Mouse (Mus musculus) liver, postnatal 0 days (tissue): ENCODE results near the gene Pum2. TPM values are rescaled to one million over a fixed set of nuclear protein-coding genes. Genes with fewer than 3 reads are reported as not detected.

Experiments
- ATAC-seq: fragments of 200-750 bp; cut with Nextera tagmentation; 2 replicates; pipeline ENCODE4 v1.8.0; 2017; ENCODE audit warnings: mild to moderate bottlenecking, moderate library complexity
- DNase-seq: peaks from one replicate; pipeline ENCODE4 v3.0.0-alpha.2; 2016
- H3K27ac ChIP-seq: fragments of 300-500 bp; sonication (generic); 2 replicates; pipeline ENCODE4 v1.5.1; 2014; ENCODE audit warnings: antibody characterized with exemption, moderate library complexity, mild to moderate bottlenecking, low read depth
- H3K27me3 ChIP-seq: fragments of 300-500 bp; sonication (generic); 2 replicates; pipeline ENCODE4 v1.6.1; 2014; ENCODE audit warnings: low read length, control low read depth, mixed read lengths; ENCODE audit not compliant: insufficient read depth
- H3K36me3 ChIP-seq: fragments of 300-500 bp; sonication (generic); replicated peaks from 2 replicates; pipeline ENCODE4 v1.6.1; 2014; ENCODE audit warnings: mild to moderate bottlenecking, control low read depth, low read length, moderate library complexity, mixed read lengths; ENCODE audit not compliant: insufficient read depth
- H3K4me1 ChIP-seq: fragments of 300-500 bp; sonication (generic); 2 replicates; pipeline ENCODE4 v1.6.1; 2014; ENCODE audit warnings: antibody characterized with exemption, mild to moderate bottlenecking, control low read depth; ENCODE audit not compliant: insufficient read depth
- H3K4me2 ChIP-seq: fragments of 300-500 bp; sonication (generic); 2 replicates; pipeline ENCODE4 v1.6.1; 2014; ENCODE audit warnings: low read depth, mild to moderate bottlenecking, low read length, moderate library complexity, mixed read lengths
- H3K4me3 ChIP-seq: fragments of 300-500 bp; sonication (generic); 2 replicates; pipeline ENCODE4 v1.5.1; 2014; ENCODE audit warnings: low read depth, low read length
- H3K9ac ChIP-seq: fragments of 300-500 bp; sonication (generic); replicated peaks from 2 replicates; pipeline ENCODE4 v1.6.1; 2014; ENCODE audit warnings: mild to moderate bottlenecking, moderate library complexity
- H3K9me3 ChIP-seq: fragments of 300-500 bp; sonication (generic); 2 replicates; pipeline ENCODE4 v1.6.1; 2016; ENCODE audit warnings: mild to moderate bottlenecking, control low read depth, low read length, mixed read lengths
- CTCF ChIP-seq: sonication (generic); IDR thresholded peaks from 2 replicates; pipeline ENCODE4 v1.5.1; 2016; ENCODE audit warnings: antibody characterized with exemption, low read depth
- EP300 ChIP-seq: IDR thresholded peaks from 2 replicates; pipeline ENCODE4 v1.6.1; 2016; ENCODE audit warnings: antibody characterized with exemption, low read depth, mild to moderate bottlenecking
- WGBS: fragments of 180-500 bp; shearing (Covaris S2); extraction: QIAGEN DNeasy Blood & Tissue Kit; methylation state at CpG from one replicate; pipeline ENCODE4 v1.1.7; 2014; ENCODE audit not compliant: insufficient replicate concordance; 5-methylcytosine and 5-hydroxymethylcytosine counted together
- polyA plus RNA-seq: library from polyadenylated mRNA; unstranded; fragments of >200 nt; fragmentation: Nextera tagmentation; extraction: Ambion mirVana; gene quantifications from 2 replicates; pipeline ENCODE4 v1.2.1, GENCODE M21; 2015

Gene Pum2
- polyA plus RNA-seq, 1 experiment from 2014 or later = 11.9 TPM

DNA sequence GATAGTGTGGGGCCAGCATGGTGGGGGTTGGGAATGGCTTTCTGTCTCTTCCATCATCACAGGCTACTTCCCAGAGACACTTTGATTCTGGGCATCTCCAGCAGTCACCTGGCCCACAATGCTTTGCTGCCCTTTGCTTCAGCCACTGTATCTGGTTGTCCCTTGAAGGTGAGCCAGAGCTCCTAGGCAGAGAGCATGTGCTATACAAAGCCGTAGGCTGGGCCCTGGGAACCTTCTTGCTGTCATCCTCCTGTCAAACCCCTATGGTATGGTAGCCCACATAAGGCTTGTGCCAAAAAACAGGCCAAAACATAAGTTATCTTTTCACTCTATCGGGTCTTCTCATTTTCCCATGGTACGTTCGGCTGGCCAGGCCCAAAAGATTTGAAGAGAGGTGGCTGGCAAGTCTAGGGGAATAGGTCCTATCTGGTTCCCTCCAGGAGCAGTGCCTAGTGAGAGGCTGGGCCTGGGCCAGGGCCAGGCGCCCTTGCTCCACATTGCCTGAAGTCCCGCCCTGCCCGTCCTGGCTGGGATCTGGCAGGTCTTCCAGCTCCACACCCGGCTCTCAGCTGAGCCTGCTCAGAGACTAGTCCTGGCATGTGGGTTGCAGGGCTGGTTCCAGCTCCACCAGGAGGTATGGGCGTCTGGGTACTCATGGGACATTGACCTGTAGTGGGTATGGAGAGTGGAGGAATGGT lies 107.9 kb downstream of the Pum2 start:
- Histone ChIP-seq H3K27me3 (no peaks in the 10 kb centered on the region), H3K9ac (no peak overlapping the region; the same call in 1 of the 2 replicates), H3K4me2 (no peak overlapping the region), H3K4me3 (no peak overlapping the region), H3K4me1 (peaks cover 43% of the 10 kb centered on the region), H3K27ac (0 out of 2 replicates have a peak overlapping the region, but pooled peaks have one; percentile 52), H3K36me3 (no peaks in the 10 kb centered on the region), H3K9me3 (no peaks in the 10 kb centered on the region)
- ATAC-seq (peak; percentile 72), DNase-seq (peak; percentile 61)
- 78% methylated on average over 9 of the region's 9 CpGs for WGBS
- TF ChIP-seq CTCF (no peak), EP300 (no peak)

DNA sequence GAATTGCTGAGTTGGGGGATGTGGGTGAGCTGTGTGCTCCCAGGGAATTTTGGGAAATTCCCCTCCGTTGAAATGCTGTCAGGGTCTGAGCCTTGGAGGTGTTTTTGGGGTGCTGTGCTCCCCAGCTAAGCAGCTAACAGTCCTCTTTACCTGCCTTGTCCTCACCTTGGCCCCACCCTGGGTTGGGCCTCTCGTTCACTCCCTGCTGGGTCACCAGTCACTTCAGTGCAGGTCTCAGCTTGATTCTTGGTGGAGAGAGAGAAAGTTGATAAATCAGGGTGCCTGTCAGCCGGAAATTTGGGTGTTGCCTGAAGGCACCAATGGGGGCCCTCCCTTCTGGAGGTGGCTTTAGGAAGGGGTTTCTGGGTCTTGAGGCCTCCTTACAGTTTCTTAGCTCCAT lies 108.6 kb downstream of the Pum2 start:
- Histone ChIP-seq H3K27ac (no peak overlapping the region), H3K9me3 (no peaks in the 10 kb centered on the region), H3K4me3 (no peak overlapping the region), H3K36me3 (no peaks in the 10 kb centered on the region), H3K4me2 (no peak overlapping the region), H3K27me3 (no peaks in the 10 kb centered on the region), H3K4me1 (peaks cover 40% of the 10 kb centered on the region), H3K9ac (peak overlapping the region; percentile 21; the same call in 1 of the 2 replicates)
- no peak for TF ChIP-seq EP300
- DNase-seq (no peak), ATAC-seq (no peak)
- 65% methylated on average over 3 of the region's 3 CpGs for WGBS

DNA sequence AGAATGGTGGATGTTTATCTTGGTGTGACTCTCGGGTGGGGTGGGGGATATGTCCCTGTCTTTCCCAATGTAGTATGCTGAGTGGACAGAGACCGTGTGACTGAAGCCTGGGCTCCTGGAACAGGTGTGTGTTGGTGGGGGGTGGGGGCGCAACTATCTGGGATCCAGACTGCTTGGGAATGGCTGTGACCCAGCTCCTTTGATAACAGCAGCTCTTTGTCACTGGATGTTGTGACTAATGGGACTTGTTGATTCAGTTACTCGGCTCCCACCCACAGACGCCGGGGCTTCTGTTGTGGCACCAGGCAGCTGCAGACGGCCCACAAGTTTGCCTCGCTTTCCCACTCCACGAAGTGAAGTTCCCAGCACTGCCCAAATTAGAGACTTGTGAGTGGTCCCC lies 110.3 kb downstream of the Pum2 start:
- Histone ChIP-seq H3K36me3 (no peaks in the 10 kb centered on the region), H3K27ac (no peak overlapping the region), H3K27me3 (no peaks in the 10 kb centered on the region), H3K4me1 (peaks cover 44% of the 10 kb centered on the region), H3K9me3 (no peaks in the 10 kb centered on the region), H3K4me3 (no peak overlapping the region), H3K4me2 (no peak overlapping the region), H3K9ac (no peak overlapping the region)
- ATAC-seq = peak; percentile 20; the same call in 1 of the 2 replicates
- DNase-seq = no peak
- WGBS = 64% methylated on average over 9 of the region's 9 CpGs
- TF ChIP-seq EP300 (no peak), CTCF (no peak)

DNA sequence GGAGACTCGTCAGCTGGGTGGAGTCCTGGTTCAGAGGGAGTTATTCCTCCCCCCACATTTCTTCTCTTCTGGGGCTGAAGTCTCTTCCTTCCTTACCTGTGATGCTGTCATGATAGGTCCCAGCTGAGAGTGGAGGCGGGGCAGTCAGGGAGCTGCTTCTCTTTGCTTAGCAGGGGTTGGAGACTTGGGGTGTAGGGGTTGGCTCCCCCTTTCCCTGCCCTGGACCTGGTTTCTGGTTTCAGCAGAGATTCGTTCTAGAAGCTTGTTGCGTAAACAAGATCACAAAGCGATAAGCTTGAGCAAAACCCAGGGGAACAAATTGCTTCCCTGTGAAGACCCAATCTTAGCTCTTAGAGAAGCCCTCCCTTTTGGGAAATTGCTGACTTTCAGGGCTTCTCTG lies 112.5 kb downstream of the Pum2 start:
- peaks cover 11% of the 10 kb centered on the region for H3K36me3 ChIP-seq
- TF ChIP-seq EP300 (no peak), CTCF (no peak)
- H3K27ac ChIP-seq = no peak overlapping the region
- ATAC-seq (no peak), DNase-seq (no peak)
- H3K4me1 ChIP-seq = peaks cover 24% of the 10 kb centered on the region
- H3K27me3 ChIP-seq = no peaks in the 10 kb centered on the region
- H3K4me2 ChIP-seq = no peak overlapping the region
- 53% methylated on average over 5 of the region's 5 CpGs for WGBS
- H3K4me3 ChIP-seq = no peak overlapping the region
- no peak overlapping the region for H3K9ac ChIP-seq
- no peaks in the 10 kb centered on the region for H3K9me3 ChIP-seq

DNA sequence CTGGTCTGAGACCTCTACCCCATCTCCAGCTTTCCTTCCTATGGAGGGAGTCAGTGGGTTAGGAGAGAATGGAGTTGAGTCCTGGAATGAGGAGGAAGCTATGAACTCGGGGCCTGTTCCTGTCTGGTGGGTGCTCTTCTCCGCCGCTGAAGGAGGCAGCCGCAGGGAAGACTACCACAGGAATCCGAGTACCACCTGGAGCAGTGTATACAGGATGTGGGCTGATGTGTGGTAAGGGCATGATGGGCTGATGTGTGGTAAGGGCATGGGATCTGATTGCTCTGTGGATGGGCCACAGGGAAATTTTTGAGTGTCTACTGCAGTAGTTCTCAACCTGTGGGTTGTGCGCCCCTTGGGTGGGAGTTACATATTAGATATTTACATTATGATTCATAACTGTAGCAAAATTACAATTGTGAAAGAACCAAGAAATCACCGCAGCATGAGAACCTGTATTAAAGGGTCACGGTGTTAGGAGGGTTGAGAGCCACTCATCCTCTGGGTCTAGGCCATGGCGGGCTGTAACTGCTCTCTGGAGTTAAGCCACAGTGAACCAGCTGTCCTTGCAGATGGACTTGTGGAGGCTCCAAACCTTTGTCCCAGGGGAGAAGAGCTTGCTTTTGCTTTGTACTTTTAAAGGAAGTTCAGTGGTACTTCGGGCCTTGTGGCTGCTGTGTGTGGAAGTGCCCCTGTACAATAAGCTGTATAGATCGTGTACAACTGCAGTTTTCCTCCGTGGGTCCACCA lies 113.2 kb downstream of the Pum2 start:
- Histone ChIP-seq H3K4me3 (no peak overlapping the region), H3K36me3 (peaks cover 11% of the 10 kb centered on the region), H3K9me3 (no peaks in the 10 kb centered on the region), H3K9ac (no peak overlapping the region), H3K4me1 (peaks cover 19% of the 10 kb centered on the region), H3K27ac (no peak overlapping the region), H3K4me2 (no peak overlapping the region), H3K27me3 (no peaks in the 10 kb centered on the region)
- DNase-seq = no peak
- no peak for ATAC-seq
- WGBS = 56% methylated on average over 12 of the region's 12 CpGs
- no peak for TF ChIP-seq CTCF
- no peak for TF ChIP-seq EP300

DNA sequence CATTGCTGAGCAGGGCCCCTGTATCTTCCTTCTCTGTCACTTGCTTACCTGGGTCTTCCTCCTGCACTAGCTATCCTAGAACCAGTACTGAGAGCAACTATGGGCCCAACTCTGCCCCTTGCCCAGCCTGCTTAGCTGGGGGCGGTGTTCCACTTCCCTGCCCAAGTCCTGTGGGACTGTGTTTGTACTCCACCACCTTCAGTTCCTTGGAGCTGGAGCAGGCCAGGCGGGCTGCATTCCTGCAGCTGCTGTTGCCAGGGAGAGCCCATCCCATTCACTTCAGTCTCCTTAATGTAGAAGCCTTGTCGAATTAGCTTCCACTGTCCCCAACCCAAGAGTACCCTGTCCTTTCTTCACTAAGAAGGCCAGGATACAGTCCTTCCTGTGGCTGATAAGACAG lies 114.5 kb downstream of the Pum2 start:
- no peak overlapping the region for H3K9ac ChIP-seq
- peaks cover 11% of the 10 kb centered on the region for H3K36me3 ChIP-seq
- no peak overlapping the region for H3K4me3 ChIP-seq
- H3K4me1 ChIP-seq = peaks cover 21% of the 10 kb centered on the region
- no peaks in the 10 kb centered on the region for H3K9me3 ChIP-seq
- no peak overlapping the region for H3K4me2 ChIP-seq
- H3K27ac ChIP-seq = no peak overlapping the region
- H3K27me3 ChIP-seq = no peaks in the 10 kb centered on the region
- TF ChIP-seq CTCF (no peak), EP300 (no peak)
- DNase-seq = no peak
- no peak for ATAC-seq
- WGBS = 78% methylated on average over 3 of the region's 3 CpGs
